In genomic region chr1:144267471-144268470, GRCm38 (mm10) we compare ENCODE assay signal across 12 mouse cellular contexts. TPM values are rescaled to one million over a fixed set of nuclear protein-coding genes. Genes with fewer than 3 reads are reported as not detected.
DNase-seq lines count a peak whose midpoint lies in the region; ATAC-seq lines count a peak whose summit lies in the region.
"Had no signal": no experiment of that assay in that cellular context is flagged by ENCODE, and none has a peak within 500 bp of the region (broad histone marks: within the 10 kb centered on the region; RNA-seq: fewer than 3 reads in every experiment).

No protein-coding gene starts in this region.

- no peaks in the 10 kb centered on the region for H3K36me3 ChIP-seq in forebrain, embryonic 13.5 days (ENCODE audit: poor library complexity, severe bottlenecking)
- H3K36me3 ChIP-seq in forebrain, embryonic 10.5 days (replicated peaks): no peaks in the 10 kb centered on the region
- no peaks in the 10 kb centered on the region for H3K36me3 ChIP-seq in intestine, embryonic 15.5 days
- H3K36me3 ChIP-seq: heart, embryonic 10.5 days had no signal

- no peak overlapping the region for H3K9ac ChIP-seq in forebrain, embryonic 13.5 days
- H3K9ac ChIP-seq in intestine, embryonic 15.5 days: no peak overlapping the region
- H3K9ac ChIP-seq: liver, embryonic 14.5 days had no signal

- WGBS in forebrain, embryonic 13.5 days: 76% methylated on average over 3 of the region's 3 CpGs
- 82% methylated on average over 3 of the region's 3 CpGs for WGBS in forebrain, embryonic 10.5 days
- 59% methylated on average over 3 of the region's 3 CpGs for WGBS in intestine, embryonic 15.5 days

- H3K9me3 ChIP-seq in forebrain, embryonic 13.5 days (replicated peaks): no peaks in the 10 kb centered on the region
- H3K9me3 ChIP-seq in forebrain, embryonic 10.5 days: no peaks in the 10 kb centered on the region
- H3K9me3 ChIP-seq in intestine, embryonic 15.5 days: no peaks in the 10 kb centered on the region
- H3K9me3 ChIP-seq: heart, embryonic 10.5 days had no signal

- no peaks in the 10 kb centered on the region for H3K4me1 ChIP-seq in forebrain, embryonic 13.5 days
- no peaks in the 10 kb centered on the region; the same call in 1 of the 2 replicates for H3K4me1 ChIP-seq in forebrain, embryonic 10.5 days
- H3K4me1 ChIP-seq in intestine, embryonic 15.5 days (replicated peaks): no peaks in the 10 kb centered on the region
- H3K4me1 ChIP-seq: heart, embryonic 10.5 days had no signal

- no peak overlapping the region for H3K4me2 ChIP-seq in forebrain, embryonic 13.5 days
- H3K4me2 ChIP-seq in intestine, embryonic 15.5 days (replicated peaks): no peak overlapping the region

- DNase-seq in forebrain, embryonic 10.5 days (ENCODE audit: extremely low spot score, low spot score): no peak
- DNase-seq in kidney, postnatal 14 days: peak; percentile 7
- DNase-seq in kidney, adult 18-20 months: no peak
- peak; percentile 100 for DNase-seq in Muller cell, postnatal 12 days (ENCODE audit: inconsistent ontology term)
- DNase-seq in adrenal gland, postnatal 4 days (ENCODE audit: low spot score in 2 of 2): no peak
- DNase-seq in frontal cortex, postnatal 36 days (ENCODE audit: low spot score in 2 of 2): no peak
- DNase-seq: B cell, adult 2 months had no signal

- no peaks in the 10 kb centered on the region for H3K27me3 ChIP-seq in forebrain, embryonic 13.5 days
- H3K27me3 ChIP-seq in forebrain, embryonic 10.5 days (ENCODE audit: poor library complexity, severe bottlenecking): no peaks in the 10 kb centered on the region
- H3K27me3 ChIP-seq in intestine, embryonic 15.5 days (replicated peaks): no peaks in the 10 kb centered on the region
- H3K27me3 ChIP-seq: Patski had no signal

- no peak overlapping the region for H3K4me3 ChIP-seq in forebrain, embryonic 13.5 days
- H3K4me3 ChIP-seq in forebrain, embryonic 10.5 days: no peak overlapping the region
- H3K4me3 ChIP-seq in intestine, embryonic 15.5 days (replicated peaks): no peak overlapping the region
- H3K4me3 ChIP-seq: heart, embryonic 10.5 days had no signal

- peak; percentile 61 for ATAC-seq in forebrain, embryonic 13.5 days
- ATAC-seq in intestine, embryonic 15.5 days: no peak
- ATAC-seq: Patski had no signal

- H3K27ac ChIP-seq in forebrain, embryonic 13.5 days: no peak overlapping the region
- no peak overlapping the region for H3K27ac ChIP-seq in forebrain, embryonic 10.5 days
- peak overlapping the region; percentile 5; the same call in 1 of the 2 replicates for H3K27ac ChIP-seq in intestine, embryonic 15.5 days
- H3K27ac ChIP-seq: heart, embryonic 10.5 days; liver, embryonic 14.5 days had no signal

RNA-seq across cellular contexts. Expression of gene Rgs1, which starts 18.7 kb away (rescaled TPM):
- not detected in 2 replicates for polyA plus RNA-seq in forebrain, embryonic 13.5 days (2015; fragmentation: Nextera tagmentation; extraction: Ambion mirVana)
- polyA plus RNA-seq in forebrain, embryonic 10.5 days (2016; fragmentation: Nextera tagmentation; extraction: Ambion mirVana): not detected in 2 replicates
- 0.44 and 0.90 TPM in 2 replicates for polyA plus RNA-seq in intestine, embryonic 15.5 days (2015; fragmentation: Nextera tagmentation; extraction: Ambion mirVana)
- total RNA-seq in adrenal gland, postnatal 4 days (2021): 1 to 10 TPM; 1.6 to 2.0 TPM
- polyA plus RNA-seq: heart, embryonic 10.5 days; Patski had no signal

Comparison
In these comparisons a context has a peak if more than half of its experiments do, and no peak if none do; other contexts are left out.
1. DNase-seq: peak in kidney, postnatal 14 days (single experiment) and Muller cell, postnatal 12 days (single experiment); none in forebrain, embryonic 10.5 days (single experiment), kidney, adult 18-20 months (single experiment), adrenal gland, postnatal 4 days (0 of 2) and frontal cortex, postnatal 36 days (0 of 2).